Mouse (Mus musculus) myocyte (in vitro differentiated cells): ENCODE measurements at regions not wholly inside any gene's neighbourhood (a gene's known extent, or its start where the extent isn't known, plus 50 kb on each side); places are given as distances from the start of the nearest gene placed in this dataset.

Experiments
- H3K27me3 ChIP-seq: one replicate; pipeline ENCODE4 v1.6.1; 2011; ENCODE audit not compliant: control insufficient read depth, insufficient read depth, insufficient read length
- H3K36me3 ChIP-seq: one replicate; pipeline ENCODE4 v1.6.1; 2011; ENCODE audit not compliant: control insufficient read depth, insufficient read depth
- H3K4me2 ChIP-seq: one replicate; pipeline ENCODE4 v1.6.1; 2011; ENCODE audit warnings: low read depth, control low read depth
- H3K4me3 ChIP-seq: one replicate; pipeline ENCODE4 v1.5.1; 2011; ENCODE audit warnings: mild to moderate bottlenecking, control low read depth, moderate library complexity
- H3K79me2 ChIP-seq: one replicate; pipeline ENCODE4 v1.6.1; 2011; ENCODE audit not compliant: control insufficient read depth, insufficient read depth
- H3ac ChIP-seq: one replicate; pipeline ENCODE4 v1.6.1; 2011; ENCODE audit not compliant: control insufficient read depth, insufficient read length
- CEBPB ChIP-seq: IDR thresholded peaks from 2 replicates; pipeline ENCODE4 v1.6.1; 2011; ENCODE audit warnings: mild to moderate bottlenecking, moderate library complexity; ENCODE audit not compliant: poor library complexity, insufficient read depth, severe bottlenecking
- E2F4 ChIP-seq: IDR thresholded peaks from one replicate; pipeline ENCODE4 v1.6.1; 2011; ENCODE audit warnings: mild to moderate bottlenecking, control low read depth, moderate library complexity; ENCODE audit not compliant: insufficient read depth
- MAX ChIP-seq: IDR thresholded peaks from one replicate; pipeline ENCODE4 v1.6.1; 2011; ENCODE audit warnings: low read depth, mild to moderate bottlenecking, control low read depth
- MYOD1 ChIP-seq, 3 experiments: IDR thresholded peaks; one replicate each; pipeline ENCODE4 v1.6.1; 2011; ENCODE audit warnings: control low read depth in 2 of 3, low read depth in 2 of 3, mild to moderate bottlenecking in 2 of 3, moderate library complexity in 1 of 3; ENCODE audit not compliant: insufficient read length in 2 of 3, control insufficient read depth in 1 of 3
- MYOG ChIP-seq, 3 experiments: IDR thresholded peaks; one replicate each; pipeline ENCODE4 v1.6.1; 2011; ENCODE audit warnings: control low read depth in 2 of 3, low read depth in 2 of 3, mild to moderate bottlenecking in 2 of 3; ENCODE audit not compliant: insufficient read length in 2 of 3, control insufficient read depth in 1 of 3, insufficient read depth in 1 of 3
- POLR2A ChIP-seq: IDR thresholded peaks from one replicate; pipeline ENCODE4 v1.6.1; 2011; ENCODE audit warnings: low read depth, mild to moderate bottlenecking, control low read depth, moderate library complexity; ENCODE audit not compliant: insufficient read length
- POLR2AphosphoS2 ChIP-seq: IDR thresholded peaks from one replicate; pipeline ENCODE4 v1.6.1; 2011; ENCODE audit warnings: low read depth, control low read depth; ENCODE audit not compliant: insufficient read length
- REST ChIP-seq: IDR thresholded peaks from one replicate; pipeline ENCODE4 v1.6.1; 2011; ENCODE audit warnings: mild to moderate bottlenecking, control low read depth, moderate library complexity; ENCODE audit not compliant: insufficient read depth, insufficient read length
- SRF ChIP-seq: IDR thresholded peaks from one replicate; pipeline ENCODE4 v1.6.1; 2011; ENCODE audit warnings: low read depth; ENCODE audit not compliant: control insufficient read depth, insufficient read length
- TCF12 ChIP-seq: IDR thresholded peaks from one replicate; pipeline ENCODE4 v1.6.1; 2011; ENCODE audit warnings: mild to moderate bottlenecking, control low read depth; ENCODE audit not compliant: poor library complexity, insufficient read depth, severe bottlenecking
- TCF3 ChIP-seq: IDR thresholded peaks from one replicate; pipeline ENCODE4 v1.6.1; 2011; ENCODE audit warnings: low read depth, control low read depth; ENCODE audit not compliant: insufficient read length
- USF1 ChIP-seq: IDR thresholded peaks from one replicate; pipeline ENCODE4 v1.6.1; 2011; ENCODE audit warnings: low read depth, mild to moderate bottlenecking, control low read depth, moderate library complexity

DNA sequence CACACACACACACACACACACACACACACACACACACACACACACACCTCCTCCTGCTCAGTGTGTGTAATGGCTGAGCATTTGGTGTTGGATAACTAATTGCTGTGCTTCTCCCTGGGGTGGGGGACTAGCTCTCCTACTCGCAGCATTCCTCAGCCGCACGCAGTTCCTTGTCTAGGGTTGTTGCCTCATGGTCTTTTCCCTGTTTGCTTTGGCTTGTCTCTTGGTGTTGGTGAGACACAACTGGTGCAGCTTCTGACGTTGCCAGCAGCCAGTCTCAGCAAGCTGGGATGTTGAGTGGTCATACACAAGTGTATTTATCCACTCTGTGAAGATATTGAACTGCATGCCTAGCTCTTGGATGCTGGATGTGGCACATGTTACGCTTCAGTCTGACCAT lies 322.2 kb upstream of the Nr5a2 start:
- Histone ChIP-seq H3K36me3 (no peaks in the 10 kb centered on the region), H3K79me2 (no peaks in the 10 kb centered on the region), H3K4me3 (no peak overlapping the region), H3K4me2 (no peak overlapping the region), H3K27me3 (no peaks in the 10 kb centered on the region), H3ac (no peak overlapping the region)
- TF ChIP-seq USF1, result no peak
- TF ChIP-seq POLR2A, result no peak
- TF ChIP-seq SRF, result no peak
- no peak for TF ChIP-seq E2F4
- TF ChIP-seq MAX, result no peak
- no peak for TF ChIP-seq MYOG (IDR thresholded peaks at IDR 0.05; ENCODE audit: control insufficient read depth in 1 of 3, insufficient read depth in 1 of 3, insufficient read length in 2 of 3, low read depth in 2 of 3)
- TF ChIP-seq TCF12, result no peak
- TF ChIP-seq REST, result no peak
- no peak for TF ChIP-seq CEBPB
- no peak for TF ChIP-seq POLR2AphosphoS2
- no peak for TF ChIP-seq TCF3
- no peak for TF ChIP-seq MYOD1 (IDR thresholded peaks at IDR 0.05; ENCODE audit: control insufficient read depth in 1 of 3, insufficient read length in 2 of 3, low read depth in 2 of 3)

DNA sequence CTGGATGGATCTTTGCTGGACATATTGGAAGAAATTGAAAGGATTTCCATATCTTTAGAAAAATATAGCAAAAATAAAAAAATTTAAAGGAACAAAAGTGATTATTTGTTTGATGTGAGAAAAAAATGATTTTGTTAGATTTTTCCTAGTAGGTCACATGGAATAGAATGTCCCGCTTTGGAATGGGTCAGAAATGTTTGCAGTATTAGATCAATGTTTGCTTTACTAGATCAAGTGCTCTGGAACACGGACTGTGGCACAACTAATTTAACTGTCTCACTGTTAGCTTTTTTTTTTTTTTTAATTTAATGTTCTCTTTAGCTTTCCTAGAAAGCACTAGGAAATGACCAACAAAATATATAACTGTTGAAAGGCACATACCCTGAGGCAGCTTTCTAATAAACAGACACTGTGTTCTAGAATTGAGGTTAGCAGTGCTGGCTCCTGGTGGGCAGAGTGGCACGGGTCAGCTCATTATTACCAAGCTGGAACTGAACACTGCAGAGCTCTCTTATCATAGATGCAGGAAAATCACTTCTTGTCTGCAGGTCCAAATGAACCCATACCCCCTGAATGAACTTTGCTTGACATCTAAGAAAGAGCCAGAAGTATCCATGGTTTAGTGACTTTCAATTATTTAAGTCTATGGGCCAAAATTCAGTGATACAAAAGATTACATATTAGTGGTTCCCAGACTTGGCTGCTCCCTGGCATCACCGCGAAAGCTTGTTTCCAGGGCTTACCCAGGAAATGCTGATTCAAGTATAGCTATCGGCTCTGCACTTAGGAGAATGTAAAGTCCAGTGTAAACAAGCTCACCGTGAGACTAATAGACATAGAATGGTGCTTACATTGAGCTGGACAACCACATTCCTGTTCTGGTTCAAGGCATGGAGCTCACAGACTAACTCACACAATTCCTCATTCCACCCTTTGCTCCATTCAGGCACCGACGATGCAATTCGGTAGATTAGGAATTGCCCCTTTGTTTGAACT lies 320.4 kb upstream of the Nr5a2 start:
- no peak overlapping the region for H3K4me3 ChIP-seq
- no peak for TF ChIP-seq USF1
- no peak for TF ChIP-seq TCF3
- TF ChIP-seq MAX, result no peak
- no peak for TF ChIP-seq MYOG (IDR thresholded peaks at IDR 0.05; ENCODE audit: control insufficient read depth in 1 of 3, insufficient read depth in 1 of 3, insufficient read length in 2 of 3, low read depth in 2 of 3)
- H3K79me2 ChIP-seq, result no peaks in the 10 kb centered on the region
- H3ac ChIP-seq, result no peak overlapping the region
- H3K36me3 ChIP-seq, result no peaks in the 10 kb centered on the region
- H3K27me3 ChIP-seq, result no peaks in the 10 kb centered on the region
- H3K4me2 ChIP-seq, result no peak overlapping the region

DNA sequence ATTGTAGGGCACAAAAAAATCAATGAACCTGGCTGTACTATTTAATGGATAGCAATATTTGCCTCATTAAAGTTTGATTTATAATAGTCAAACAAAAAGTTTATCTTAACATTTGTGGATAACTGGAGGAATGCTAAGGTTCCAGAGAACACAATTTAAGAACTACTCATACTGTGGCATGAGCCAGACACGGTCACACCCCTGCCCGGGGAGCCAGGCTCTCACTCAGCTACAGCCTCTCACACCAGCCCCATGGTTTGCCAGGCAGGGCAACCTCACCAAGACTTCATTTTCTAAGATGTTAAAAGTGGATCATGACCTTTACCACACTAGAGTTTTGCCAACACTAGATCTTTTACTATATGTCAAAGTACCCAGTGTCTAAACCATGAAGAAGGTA lies 319.7 kb upstream of the Nr5a2 start:
- Histone ChIP-seq H3K4me3 (no peak overlapping the region), H3K27me3 (no peaks in the 10 kb centered on the region), H3K4me2 (no peak overlapping the region), H3ac (no peak overlapping the region), H3K79me2 (no peaks in the 10 kb centered on the region), H3K36me3 (no peaks in the 10 kb centered on the region)
- TF ChIP-seq E2F4, result no peak
- no peak for TF ChIP-seq POLR2A
- no peak for TF ChIP-seq MAX
- no peak for TF ChIP-seq MYOG (IDR thresholded peaks at IDR 0.05; ENCODE audit: control insufficient read depth in 1 of 3, insufficient read depth in 1 of 3, insufficient read length in 2 of 3, low read depth in 2 of 3)
- no peak for TF ChIP-seq USF1
- TF ChIP-seq TCF12, result no peak

DNA sequence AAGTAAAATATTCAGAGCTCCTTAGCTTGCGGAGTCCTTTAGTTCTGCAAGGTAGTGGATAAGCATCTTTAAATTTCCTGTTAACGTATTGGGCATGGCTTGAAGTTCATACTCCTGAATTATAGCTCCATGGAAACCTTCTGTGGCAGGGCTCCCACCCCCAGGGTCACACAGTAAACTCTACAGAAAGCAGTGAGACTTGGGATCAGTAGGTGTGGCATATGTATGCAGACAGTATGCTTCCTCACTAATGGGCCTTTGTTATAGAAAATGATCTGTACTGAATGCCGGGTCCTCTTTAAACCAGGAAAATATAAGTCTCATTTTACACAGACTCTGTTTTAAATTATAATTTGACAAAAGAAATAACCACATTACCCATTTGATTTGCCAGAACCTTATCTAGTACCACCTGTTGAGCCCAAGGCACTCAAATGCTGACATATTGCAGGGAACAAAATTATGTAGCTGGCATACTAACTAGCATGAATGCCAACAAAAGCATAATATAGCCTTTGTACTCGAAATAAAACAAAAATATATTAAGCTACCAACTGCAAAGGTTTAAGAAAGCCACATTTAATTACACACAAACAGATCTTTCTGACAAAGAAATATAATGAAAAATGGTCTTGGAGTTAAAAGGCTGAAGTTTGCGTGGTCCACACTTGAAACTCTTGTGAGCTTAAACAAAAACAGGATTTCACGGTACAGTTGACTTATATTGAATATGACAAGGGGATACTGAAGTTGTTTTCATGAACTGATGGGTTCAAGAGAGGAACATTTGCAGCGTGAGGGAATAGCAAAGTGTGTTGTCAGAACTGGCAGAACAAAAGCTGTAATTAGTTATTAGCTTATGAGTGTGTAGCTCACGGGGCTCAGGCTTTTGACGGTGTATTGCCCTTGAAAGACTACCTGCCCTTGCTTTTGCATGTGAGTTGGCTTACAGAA lies 310.7 kb upstream of the Nr5a2 start:
- no peaks in the 10 kb centered on the region for H3K27me3 ChIP-seq
- TF ChIP-seq E2F4, result no peak
- no peak for TF ChIP-seq TCF12
- TF ChIP-seq POLR2AphosphoS2, result no peak
- TF ChIP-seq SRF, result no peak
- TF ChIP-seq USF1, result no peak
- TF ChIP-seq CEBPB, result no peak
- no peak for TF ChIP-seq POLR2A
- no peak for TF ChIP-seq REST
- no peak for TF ChIP-seq MAX
- no peak for TF ChIP-seq MYOG (IDR thresholded peaks at IDR 0.05; ENCODE audit: control insufficient read depth in 1 of 3, insufficient read depth in 1 of 3, insufficient read length in 2 of 3, low read depth in 2 of 3)
- no peak for TF ChIP-seq MYOD1 (IDR thresholded peaks at IDR 0.05; ENCODE audit: control insufficient read depth in 1 of 3, insufficient read length in 2 of 3, low read depth in 2 of 3)
- no peak for TF ChIP-seq TCF3
- no peaks in the 10 kb centered on the region for H3K79me2 ChIP-seq
- H3ac ChIP-seq, result no peak overlapping the region
- H3K36me3 ChIP-seq, result no peaks in the 10 kb centered on the region
- no peak overlapping the region for H3K4me2 ChIP-seq
- H3K4me3 ChIP-seq, result no peak overlapping the region
